Mouse (Mus musculus): ENCODE results near the gene N4bp2l2.
A peak's percentile ranks its signal among the peaks of the same experiment; 100 is the strongest.

The N4bp2l2 gene

DNA sequence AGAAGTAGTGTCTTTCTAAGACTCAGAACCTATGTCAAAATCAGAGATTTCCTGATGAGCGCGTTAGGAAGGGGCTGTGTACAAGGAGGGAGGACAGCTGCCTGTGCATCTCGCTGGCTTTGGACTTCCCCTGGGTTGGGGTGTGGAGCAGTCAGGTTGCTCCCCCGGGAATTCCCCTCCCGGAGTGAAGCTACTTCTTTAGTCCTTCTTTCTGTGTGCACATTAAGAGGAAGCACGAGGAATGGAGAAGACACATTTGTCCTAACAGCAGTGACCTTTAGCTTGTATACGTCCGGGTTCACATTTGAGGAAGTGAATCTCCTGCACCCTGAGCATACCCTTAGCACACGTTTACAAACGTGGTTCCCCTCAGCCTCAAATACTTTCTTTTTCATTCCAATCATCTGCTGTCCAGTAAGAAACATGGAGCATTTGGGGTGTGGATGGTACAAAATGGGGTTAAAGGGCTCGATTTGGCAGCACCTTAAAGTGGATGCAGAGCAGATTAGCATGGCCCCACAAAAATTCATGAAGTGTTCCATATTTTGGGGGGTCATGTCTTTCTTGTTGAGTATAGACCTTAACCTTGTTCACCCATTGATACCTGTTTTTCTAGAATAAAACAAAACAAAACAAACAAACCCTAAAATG lies 70.5 kb downstream of the N4bp2l2 start:
- peak; percentile 30 for DNase-seq

DNA sequence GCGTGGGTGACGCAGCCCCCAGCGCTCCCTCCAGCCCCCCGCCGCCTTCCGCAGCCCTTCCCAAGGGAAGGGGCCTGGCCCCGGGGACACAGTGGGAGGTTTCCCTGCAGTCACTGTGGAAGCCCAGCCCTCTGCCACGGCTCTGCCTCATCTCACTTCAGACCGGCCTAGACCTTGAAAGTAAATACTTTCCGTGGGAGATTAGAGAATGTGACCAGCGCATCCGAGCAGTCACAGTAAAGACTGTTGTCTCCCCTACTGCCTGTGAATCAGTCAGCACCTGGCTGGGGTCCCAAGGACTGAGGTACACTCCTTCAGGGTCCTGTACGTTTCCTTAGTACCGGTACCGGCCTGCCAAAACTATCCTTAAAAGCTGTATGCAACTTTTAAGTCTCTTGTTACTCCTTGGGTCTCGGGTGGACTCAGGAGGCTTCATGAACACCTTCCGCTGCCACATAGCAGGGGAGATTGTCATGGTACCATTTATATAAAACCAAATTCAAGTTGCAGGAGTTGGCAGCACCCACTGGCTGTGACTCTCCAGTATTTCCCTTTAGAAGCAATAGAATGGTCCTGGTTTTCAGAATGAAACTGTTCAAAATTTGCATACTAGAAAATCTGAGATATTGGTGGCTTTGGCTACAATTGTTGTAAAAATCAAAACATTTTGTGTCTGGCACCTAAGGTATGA lies 71.2 kb downstream of the N4bp2l2 start:
- DNase-seq: peak in 1 of 2 experiments; percentile 69

DNA sequence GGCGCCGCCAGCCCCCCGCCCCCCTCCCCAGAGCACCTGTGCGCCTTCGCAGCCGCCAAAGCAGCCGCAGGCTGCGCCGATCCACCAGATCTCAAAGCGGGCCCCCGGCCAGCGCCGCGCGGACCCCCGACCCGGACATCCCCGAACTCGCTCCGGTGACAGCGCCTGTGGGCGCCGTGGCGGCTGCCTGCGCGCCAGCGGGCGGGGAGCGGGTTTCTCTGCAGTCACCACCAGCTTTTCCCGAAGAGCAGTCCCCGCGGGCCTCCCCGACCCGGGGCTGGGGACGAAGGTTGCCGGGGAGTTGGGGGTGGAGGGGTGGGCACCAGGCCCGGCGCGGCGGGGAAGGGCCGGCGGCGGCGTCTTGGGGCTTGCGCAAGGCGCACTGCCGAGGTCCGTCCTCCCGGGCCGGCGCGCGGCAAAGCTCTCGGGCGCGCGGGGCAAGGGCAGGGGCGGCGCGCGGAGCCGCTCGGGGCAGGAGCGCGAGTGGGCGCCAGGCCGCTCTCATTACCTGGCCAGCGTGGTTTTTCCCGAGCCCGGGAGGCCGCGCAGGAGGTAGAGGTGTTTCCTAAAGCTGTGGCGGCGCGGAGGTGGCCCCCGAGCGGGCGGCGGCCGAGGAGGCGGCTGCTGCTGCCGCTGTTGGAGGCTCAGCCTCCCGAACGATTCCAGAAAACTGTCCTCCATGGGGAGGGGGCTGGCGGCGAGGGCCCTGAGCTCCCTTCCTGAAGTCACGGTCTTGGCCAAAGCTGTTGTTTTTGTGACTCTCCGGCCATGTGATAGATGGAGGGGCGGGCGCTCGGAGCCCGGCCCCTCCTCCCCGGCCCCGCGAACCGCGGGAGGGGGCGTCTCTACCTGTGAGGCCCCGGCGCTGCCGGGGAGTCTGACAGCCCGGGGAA lies 72.0 kb downstream of the N4bp2l2 start:
- peak; percentile 81 to 82 for DNase-seq

DNA sequence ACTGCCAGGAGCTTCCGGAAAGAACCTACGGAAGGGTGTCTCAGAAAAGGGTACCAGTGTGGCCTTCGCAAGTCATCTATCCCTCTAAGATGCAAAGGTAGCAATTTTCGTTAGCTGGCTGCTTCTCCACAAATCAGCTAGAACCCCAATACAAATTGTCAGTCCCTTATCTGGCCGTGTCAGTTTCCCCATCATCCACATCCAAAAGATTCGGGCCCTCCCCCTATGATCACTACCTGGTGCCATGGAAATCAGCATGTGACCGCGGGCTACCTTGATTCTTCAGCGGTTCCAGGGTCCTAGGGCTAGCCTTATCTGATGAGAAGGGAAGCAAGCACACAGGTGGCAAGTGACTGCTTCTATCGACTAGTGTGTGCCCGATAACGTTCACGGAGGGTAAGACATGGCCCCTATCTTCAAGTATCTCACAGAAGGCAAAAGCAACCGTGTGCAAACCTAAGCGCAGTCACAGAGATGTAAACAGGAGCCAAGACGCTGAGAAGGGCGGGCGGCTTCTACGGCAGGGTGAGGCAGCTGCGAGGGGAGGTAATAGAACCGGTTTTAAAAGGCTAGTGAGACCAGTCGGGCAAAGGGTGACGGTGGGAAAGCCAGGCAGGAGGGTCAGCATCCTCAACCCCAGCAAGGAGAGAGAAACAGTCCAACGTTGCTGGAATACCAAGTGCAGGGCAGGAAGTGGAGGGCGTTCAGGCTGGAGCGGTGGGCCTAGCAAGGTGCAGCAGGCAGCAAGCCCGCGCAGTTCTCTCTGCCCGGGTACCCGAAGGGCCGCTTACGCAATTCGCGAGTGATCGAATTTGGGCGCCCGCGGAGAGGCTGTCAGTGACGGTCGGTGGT lies 72.9 kb downstream of the N4bp2l2 start:
- DNase-seq: peak; percentile 56 to 63

DNA sequence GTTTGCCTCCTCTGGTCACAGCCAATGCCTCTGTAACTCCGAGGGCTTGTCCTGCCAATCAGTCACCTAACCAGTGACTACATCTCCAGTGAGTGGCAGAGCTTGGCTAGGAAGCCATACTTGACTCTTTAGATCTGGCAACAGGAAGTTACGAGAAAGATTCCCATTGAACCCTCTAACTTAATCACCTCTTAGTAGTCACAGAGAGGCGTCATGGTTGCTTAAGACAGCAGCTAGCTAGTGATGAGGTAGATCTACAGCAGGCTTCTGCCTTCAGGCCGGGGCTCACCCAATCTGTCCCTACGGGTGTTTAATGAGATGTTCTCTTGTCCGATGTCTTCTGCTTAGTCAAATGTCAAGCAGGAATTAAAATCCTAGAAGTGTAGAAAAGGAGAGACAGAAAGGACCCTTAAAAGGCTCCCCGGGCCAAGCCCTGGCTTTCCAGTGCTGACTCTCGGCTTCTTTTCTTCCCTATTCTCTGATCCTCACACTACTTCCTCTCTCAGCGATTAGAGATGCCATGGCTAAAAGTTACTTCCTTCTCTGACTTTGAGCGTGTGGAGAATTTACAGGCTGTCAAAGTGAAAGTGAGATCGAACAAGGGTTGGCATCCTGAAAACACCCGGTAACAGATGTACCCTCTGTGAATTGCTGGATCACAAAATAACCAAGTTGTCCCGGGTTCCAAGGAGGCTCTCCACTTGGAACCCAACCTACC lies 73.6 kb downstream of the N4bp2l2 start:
- peak in 1 of 2 experiments; percentile 14 for DNase-seq

DNA sequence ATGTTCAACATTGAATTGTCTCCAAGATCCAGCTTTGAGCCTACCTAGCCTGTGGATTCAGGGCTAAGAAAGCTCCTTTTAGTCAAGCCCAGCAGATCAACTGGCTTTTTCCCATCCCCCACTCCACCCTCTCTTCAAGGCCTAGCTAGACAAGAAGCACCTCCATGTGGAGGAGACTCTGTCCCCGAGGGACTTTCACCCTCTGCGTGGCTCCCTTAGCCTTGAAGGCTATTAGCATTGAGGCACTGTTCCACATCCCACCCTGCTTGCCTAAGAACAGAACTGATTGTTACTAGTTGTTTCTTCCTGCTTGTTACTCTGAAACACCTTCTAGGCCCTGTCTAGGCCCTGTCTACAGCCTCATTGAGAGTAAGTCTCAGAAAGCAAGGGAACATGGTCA lies 76.0 kb downstream of the N4bp2l2 start:
- DNase-seq: no peak

DNA sequence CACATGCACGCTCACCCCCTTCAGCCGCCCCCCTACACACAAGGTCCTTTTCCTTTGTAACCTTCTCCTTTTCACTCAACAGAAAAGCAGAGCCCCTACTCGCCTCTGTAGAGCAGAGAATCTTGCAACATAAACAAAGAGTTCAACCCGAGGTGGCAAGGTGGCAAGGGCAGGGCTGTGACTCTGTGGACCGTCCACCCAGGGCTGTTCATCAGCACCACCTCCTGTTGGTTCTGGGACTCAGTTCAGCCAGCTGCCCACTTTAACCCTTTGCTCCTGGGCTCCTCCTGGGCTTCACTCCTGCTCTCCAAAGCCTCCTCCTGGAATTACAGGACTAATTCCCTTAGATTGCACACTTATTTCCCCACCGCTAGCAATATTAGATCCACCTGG lies 81.7 kb downstream of the N4bp2l2 start:
- no peak for DNase-seq

DNA sequence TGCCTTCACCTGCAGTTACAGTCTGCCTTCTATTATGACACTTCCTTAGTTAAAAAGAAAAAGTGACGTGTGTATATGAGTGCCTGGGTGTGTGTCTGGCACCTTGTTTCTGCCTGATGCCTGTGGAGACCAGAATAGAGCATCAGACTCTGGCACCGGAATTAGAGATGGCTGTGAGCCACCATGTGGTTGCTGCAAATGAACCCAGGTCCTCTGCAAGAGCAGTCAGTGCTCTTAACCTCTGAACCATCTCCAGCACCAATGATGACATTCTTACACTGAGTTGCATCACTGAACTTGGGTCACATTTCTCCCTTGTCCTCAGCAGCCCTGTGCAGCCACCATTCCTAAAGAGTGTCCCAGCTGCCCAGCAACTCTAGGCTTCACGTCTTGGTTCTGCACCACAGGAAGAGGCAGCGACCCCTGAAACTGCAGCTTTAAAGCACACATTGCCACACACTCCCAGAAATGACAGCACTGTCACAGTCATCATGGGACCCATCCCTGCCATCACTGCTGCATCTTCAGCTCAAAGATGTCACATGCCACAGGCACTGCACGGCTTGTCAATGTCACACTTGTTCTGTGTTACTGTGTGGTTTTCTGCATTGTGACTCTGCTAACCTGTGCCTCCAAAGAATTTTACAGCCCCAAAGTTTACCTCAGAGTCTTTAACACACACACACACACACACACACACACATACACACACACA lies 82.2 kb downstream of the N4bp2l2 start:
- DNase-seq: peak; percentile 30 to 40

DNA sequence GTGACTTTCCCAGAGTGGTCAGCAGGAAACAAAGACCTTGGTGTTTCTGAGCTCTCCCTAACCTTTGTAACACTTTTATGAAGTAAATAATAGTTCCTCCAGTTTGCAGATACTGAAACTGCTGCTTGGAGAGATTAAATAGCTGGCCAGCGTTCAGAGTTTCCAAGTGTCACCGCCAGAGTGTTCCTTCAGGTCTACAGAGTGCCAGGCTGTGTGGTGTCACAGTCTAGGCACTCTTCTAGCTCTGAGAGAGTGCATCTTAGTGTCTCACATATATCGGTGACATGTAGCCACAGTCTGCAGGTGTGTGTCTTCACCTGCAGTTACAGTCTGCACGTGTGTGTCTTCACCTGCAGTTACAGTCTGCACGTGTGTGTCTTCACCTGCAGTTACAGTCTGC lies 82.8 kb downstream of the N4bp2l2 start:
- no peak for DNase-seq

DNA sequence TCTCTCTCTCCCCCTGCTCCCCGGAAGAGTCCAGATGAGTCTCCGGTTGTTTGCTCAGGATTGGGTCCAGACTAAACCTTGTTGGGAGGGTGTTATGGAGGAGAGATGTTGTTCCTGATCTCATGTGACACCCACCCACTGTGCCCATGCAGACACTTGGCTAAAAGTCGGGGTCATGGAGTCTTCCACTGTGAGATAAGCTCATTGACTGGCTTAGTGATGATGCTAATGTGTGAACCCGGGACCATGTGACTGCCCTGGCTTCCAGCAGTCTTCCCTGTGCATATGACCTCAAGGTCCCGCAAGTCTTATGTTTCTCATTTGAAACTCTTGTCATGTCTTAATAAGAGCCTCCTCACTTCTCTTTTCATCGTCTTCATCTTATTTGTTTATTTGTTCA lies 84.8 kb downstream of the N4bp2l2 start:
- peak; percentile 73 to 79 for DNase-seq

DNA sequence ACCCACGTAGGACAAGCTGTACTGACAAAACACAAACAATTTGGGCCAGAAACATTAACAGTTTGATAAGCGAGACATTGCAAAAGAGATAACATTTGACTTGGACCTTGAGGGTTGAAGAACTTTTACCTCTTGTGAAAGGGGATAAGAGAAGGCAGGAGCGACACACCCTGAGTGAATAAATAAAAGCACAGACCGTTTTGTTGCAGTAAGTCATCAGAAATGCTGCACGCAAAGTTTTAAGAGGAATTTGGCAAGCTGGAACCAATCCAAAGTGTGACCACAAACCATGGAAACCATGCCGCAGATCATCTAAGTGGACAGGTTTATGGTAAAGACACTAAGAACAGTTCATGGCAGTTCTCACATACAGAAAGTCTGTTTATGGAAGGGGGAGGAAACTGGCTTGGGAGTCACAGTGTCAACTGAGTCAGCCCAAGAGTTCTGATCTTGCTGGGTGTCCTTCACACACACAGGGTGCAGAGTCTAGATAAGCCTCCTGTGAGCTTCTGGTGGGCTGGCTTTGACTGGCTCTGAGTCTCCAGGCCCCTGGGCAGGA lies 87.3 kb downstream of the N4bp2l2 start:
- no peak for DNase-seq

DNA sequence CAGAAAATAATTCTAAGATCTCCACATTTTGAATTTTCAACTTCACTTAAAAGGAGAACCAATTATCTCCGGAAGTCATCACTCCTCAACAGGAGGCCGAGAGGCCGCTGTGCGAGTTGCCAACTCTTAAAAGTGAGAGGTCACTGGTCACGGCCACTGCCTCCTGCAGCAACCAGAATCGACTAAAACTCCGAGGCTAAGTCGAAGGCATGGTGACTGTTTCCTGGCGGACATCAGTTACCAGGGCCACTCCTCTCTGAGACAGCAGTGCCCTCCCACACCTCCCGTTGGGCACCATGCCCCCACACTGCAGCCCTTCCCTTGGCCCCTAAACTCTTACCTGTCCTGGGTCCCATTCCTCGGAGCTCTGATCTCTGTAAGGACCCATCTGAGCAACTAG lies 89.2 kb downstream of the N4bp2l2 start:
- no peak for DNase-seq

DNA sequence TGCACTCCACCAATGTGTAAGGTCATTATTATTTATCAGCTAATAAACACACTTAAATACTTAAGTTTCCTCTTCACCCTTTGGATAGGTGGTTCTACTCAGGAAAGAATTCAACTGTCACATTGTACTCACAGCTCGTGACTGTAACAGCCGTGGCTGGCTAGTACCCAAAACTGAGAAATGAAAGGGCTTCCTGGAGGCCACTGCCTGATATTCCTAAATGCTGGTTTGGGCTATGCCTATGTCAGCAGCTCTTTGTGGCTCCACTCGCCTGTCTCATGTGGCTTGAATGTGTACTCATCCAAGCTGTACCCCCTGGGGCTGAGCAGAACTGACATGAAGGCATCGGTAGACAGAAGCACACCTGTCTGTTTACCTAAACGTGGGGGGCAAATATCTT lies 91.1 kb downstream of the N4bp2l2 start:
- no peak for DNase-seq

DNA sequence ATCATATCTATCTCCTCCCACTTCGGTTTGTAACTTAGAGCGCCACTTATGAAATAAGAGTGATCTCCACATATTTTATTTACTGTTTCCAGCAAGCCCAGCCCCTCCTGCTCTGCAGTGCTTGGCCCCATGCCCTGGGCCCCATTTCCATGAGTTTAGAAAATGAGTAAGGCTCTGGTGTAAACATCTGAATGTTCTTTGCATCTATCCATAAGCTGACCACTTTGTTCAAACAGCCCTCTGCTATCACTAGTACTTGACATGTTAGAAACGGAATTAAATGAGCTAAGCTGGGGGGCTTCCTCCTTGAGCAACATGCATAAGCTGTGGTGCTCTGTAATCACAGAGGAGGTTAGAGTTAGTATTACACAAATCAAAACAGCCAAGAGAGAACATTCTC lies 91.6 kb downstream of the N4bp2l2 start:
- DNase-seq: no peak

DNA sequence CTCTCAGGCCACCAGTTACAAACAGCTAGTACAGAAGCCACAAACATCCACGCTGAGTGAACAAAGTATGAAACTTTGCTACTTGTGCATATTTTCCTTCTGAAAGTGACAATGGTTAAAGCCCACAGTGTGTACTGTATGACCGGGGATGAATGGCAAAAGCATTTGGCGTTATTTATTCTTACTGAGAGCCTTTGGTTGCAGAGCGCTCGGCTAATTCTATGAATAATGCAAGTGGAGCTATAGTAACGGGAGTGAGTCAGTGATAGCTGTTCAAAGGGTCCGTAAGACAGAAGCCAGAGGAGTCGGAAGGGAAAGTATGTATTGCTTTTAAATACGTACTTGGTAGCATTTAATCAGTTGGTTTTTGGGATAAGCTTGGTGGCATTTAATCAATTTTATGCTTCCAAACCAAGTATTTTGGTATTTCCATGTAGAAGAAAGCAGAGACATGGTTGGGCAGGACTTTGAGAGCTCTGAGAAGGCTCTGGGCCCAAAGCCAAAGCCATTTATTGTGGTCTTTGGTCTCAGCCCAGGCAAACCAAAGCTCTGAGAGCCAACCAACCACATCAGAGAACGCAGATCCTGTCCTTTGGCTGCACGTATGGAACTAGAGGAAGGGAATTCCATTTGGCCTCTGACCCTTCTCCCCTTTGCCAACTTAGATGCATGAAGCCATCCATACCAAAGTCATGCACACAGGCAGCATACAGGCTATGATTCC lies 95.3 kb downstream of the N4bp2l2 start:
- DNase-seq: peak; percentile 17 to 29

DNA sequence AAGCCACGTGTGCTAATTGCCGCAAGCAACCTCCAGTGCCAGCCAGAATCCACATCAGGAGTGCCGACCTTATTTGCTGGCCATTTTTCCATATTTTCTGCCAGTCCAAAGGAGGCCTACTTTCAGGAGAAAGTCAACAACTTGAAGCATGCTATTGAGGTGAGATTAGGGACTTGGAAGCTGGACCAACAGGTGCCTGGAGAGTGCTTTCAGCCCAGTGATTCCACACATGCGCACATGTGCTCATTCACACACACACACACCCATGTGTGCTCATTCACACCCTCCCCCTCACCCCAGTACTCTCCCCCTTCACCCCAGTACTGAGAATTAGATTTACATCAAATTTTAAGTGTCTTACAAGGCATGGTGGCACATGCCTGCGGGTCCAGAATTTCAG lies 99.0 kb downstream of the N4bp2l2 start:
- no peak for DNase-seq

DNA sequence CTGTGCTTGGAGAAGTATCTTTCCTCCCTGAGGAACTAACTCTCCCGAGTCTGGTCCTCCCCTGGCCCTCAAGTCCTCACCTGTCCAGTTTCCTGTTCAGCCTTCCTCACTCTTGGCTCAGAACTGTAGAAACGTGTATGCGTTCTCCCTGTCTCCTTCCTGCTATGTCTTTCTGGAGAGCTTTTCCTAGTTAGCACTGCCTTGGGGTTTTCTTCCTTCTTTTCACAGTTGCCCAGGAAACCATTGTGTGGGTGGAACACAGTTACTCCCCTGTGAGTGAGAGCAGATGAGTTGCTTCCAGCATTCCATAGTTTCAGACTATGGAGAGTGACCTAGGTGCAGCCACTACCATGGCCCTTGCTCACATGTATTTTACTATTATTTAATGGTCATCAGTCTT lies 99.8 kb downstream of the N4bp2l2 start:
- DNase-seq: no peak

DNA sequence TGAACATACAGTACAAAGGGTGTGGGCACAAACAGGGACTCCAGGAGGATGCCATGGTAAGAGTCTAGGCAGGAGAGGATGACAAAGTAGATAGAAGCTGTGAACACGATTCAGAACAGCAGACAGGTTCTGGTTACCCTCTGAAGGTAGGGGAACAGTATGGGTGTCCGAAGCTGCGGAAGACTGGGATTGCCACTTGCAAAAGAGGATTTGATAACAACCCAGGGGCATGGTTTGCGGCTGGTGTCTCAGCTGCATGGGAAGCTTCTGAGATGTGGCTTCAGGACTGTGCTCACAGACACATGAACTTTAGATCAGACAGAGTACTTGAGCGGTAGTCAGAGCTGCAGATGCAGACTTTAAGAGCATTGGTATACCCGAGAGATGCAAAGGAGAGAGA lies 101.6 kb downstream of the N4bp2l2 start:
- no peak for DNase-seq

DNA sequence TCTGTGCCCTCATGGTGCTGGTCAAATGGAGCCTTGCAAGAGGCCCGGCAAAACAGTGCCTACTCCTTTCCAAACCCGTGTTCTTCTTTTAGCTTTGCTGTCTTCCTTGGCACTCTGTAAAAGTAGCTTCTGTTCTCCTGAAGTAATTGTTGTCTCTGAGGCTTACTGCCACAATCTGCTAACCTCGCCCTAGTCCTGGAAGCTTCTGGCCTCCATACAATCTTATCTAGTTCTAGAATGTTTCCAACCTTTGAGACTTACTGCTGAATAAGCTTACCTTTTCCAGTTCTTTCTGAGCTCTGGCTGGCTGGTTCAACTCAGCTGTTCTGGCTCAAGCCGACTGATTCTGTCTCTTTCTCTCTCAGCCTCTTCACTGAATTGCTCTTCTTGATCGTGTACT lies 104.2 kb downstream of the N4bp2l2 start:
- no peak for DNase-seq

DNA sequence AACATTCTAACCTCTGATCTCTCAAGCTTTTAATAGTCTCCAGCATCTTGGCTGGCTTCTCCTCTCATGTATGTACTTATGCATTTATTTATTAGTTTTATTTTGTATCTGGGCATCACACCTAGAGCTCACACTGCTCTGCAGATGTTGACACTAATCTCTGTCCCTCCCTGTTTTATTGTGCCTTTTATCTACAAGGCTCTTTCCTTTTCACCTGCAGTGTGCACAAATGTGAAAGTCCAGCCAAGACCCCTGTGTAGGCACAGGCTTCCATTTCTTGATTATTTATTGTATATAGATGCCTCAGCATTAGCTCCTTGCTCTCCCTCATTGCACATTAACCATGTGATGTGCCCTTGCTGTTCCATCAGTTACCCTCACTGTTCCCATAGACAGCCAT lies 104.6 kb downstream of the N4bp2l2 start:
- no peak for DNase-seq

All from cerebellum, postnatal 10 days (tissue).